Mouse (Mus musculus) fibroblast of lung, adult 2 months (primary cell): ENCODE results near the gene Olfr346.

Source experiments
- DNase-seq: peaks from one replicate; pipeline ENCODE4 v3.0.0-alpha.2; 2011; ENCODE audit warnings: low read depth

Olfr346 gene

DNA sequence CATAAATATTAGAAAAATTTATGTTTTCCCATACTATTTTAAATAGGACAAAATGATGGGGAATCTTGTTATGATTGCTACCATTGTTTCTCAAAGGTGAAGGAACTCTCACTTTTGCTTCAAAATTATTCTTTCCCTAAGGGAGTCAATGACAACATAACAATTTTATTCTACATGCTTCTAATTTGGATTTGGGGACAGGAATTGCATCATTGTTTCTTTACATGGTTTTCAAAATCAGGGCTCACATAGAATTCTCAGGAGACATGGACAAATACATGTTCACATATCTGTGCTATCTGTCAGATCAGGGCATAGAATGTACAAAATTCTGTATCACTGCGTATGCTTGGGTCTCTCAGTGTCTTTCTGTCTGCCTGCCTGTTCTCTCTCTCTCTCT is at the start of gene Olfr346:
Olfr346 (plus strand) TSS at position 301 of the 400 bp plus-strand sequence.
- DNase-seq: no peak

DNA sequence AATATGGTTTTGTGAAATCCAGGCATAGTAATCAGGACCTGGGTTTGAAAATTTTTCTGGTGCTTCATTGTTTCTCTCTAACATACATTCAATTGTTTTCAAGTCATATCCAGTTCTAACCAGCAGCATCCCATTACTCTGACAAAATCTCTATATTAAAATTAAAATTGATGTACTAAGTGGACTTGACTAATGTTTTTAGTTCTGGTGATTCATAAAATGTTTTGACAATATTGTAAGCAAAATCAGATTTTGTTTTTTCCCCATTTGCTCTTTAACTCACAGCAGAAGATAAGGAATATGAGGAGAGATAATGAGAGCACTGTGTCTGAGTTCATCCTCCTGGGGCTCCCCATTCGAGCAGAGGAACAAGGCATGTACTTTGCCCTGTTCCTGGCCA is 45.8 kb upstream of the Olfr346 start, which contains the start of gene Olfr345:
Olfr345 (plus strand) TSS at position 301 of the 400 bp plus-strand sequence.
- no peak for DNase-seq

DNA sequence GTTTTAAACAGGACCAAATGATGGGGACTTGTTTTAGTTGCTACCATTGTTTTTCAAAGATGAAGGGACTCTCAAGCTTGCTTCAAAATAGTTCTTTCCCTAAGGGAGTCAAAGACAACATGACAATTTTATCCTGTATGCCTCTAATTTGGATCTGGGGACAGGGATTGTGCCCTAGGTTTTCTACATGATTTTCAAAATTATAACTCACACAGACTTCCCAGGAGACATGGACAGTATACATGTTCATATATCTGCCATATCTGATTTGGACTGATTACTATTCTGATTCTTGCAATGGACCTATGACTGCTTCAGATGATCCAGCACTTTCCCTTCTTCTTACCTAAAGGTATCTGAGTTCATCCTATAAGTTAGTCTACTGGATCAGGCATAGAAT is 46.0 kb downstream of the Olfr346 start, which contains the start of gene Olfr347:
Olfr347 (plus strand) TSS at position 301 of the 400 bp plus-strand sequence.
- DNase-seq: no peak

DNA sequence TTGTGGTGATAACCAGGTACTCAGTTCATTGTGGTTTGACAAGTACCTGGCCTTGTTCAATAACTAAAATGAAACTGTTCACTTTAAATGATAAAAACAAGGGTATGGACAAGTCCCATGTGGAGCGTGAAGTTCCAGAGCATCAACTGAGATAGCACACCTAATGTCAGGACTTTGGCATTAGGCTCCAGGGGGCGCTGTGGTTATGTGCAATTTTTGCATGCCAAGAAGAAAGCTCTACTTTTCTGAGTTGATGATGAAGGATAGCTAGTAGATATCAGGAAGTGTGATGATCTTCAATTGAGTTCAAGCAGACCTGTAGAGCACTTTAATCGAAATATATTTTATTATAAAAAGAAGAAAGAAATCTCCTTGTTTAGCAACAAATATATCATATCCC is 50.6 kb downstream of the Olfr346 start:
- DNase-seq: no peak
